Mouse (Mus musculus) megakaryocyte, embryonic 14.5 days (primary cell): ENCODE measurements around the gene Prss46. TPM values are rescaled to one million over a fixed set of nuclear protein-coding genes. Genes with fewer than 3 reads are reported as not detected.
A peak's percentile ranks its signal among the peaks of the same experiment; 100 is the strongest.

Experiments
- H3K27me3 ChIP-seq: replicated peaks from 2 replicates; pipeline ENCODE3; 2012; ENCODE audit warnings: inconsistent platforms
- H3K36me3 ChIP-seq: replicated peaks from 2 replicates; pipeline ENCODE3; 2012; ENCODE audit warnings: low read length, inconsistent platforms, mixed read lengths
- H3K4me1 ChIP-seq: 2 replicates; pipeline ENCODE4 v1.6.1; 2012; ENCODE audit warnings: inconsistent platforms
- H3K4me3 ChIP-seq: replicated peaks from 2 replicates; pipeline ENCODE3; 2012; ENCODE audit warnings: moderate library complexity, mild to moderate bottlenecking, inconsistent platforms
- H3K9me3 ChIP-seq: 2 replicates; pipeline ENCODE4 v1.6.1; 2012; ENCODE audit warnings: inconsistent platforms
- FLI1 ChIP-seq: IDR thresholded peaks from 2 replicates; pipeline ENCODE4 v1.6.1; 2012; ENCODE audit warnings: low read length, inconsistent platforms, mixed read lengths
- GATA1 ChIP-seq: IDR thresholded peaks from 3 replicates; pipeline ENCODE4 v1.6.1; 2012; ENCODE audit warnings: mixed read lengths, low read length, inconsistent platforms, borderline replicate concordance
- polyA plus RNA-seq: library from polyadenylated mRNA; stranded (reverse); fragments of >175 nt; gene quantifications from 2 replicates; pipeline ENCODE4 v1.2.3, GENCODE M21; 2012; ENCODE audit warnings: low replicate concordance; ENCODE audit not compliant: insufficient read depth

Gene Prss46
- polyA plus RNA-seq, 1 experiment, result not detected

GRCm38 (mm10) chr9:110856920-110857319, 12.6 kb downstream of the Prss46 start:
- peaks cover 12% of the 10 kb centered on the region for H3K4me1 ChIP-seq
- no peak for TF ChIP-seq FLI1
- TF ChIP-seq GATA1, result no peak
- peaks cover 61% of the 10 kb centered on the region for H3K27me3 ChIP-seq
- H3K4me3 ChIP-seq, result no peak overlapping the region
- H3K36me3 ChIP-seq, result no peaks in the 10 kb centered on the region
- no peaks in the 10 kb centered on the region; the same call in 1 of the 2 replicates for H3K9me3 ChIP-seq

- no peaks in the 10 kb centered on the region for H3K36me3 ChIP-seq
- peaks cover 12% of the 10 kb centered on the region for H3K4me1 ChIP-seq
- peak within 1 kb of the TSS; percentile 48 for H3K4me3 ChIP-seq
- peaks cover 66% of the 10 kb centered on the region for H3K27me3 ChIP-seq
- no peak for TF ChIP-seq FLI1
- no peak for TF ChIP-seq GATA1
- no peaks in the 10 kb centered on the region; the same call in 1 of the 2 replicates for H3K9me3 ChIP-seq
Measured at GRCm38 (mm10) chr9:110857781-110858472, 13.6 kb downstream of the Prss46 start, which contains the start of gene Prss50. TSS of gene Prss50 (plus strand) at chr9:110857967.

- peaks cover 68% of the 10 kb centered on the region for H3K27me3 ChIP-seq
- H3K9me3 ChIP-seq, result no peaks in the 10 kb centered on the region; the same call in 1 of the 2 replicates
- H3K36me3 ChIP-seq, result no peaks in the 10 kb centered on the region
- H3K4me3 ChIP-seq, result no peak overlapping the region
- H3K4me1 ChIP-seq, result peaks cover 12% of the 10 kb centered on the region
- TF ChIP-seq FLI1 (no peak), GATA1 (no peak)
Measured at GRCm38 (mm10) chr9:110858523-110858922, 14.2 kb downstream of the Prss46 start.

GRCm38 (mm10) chr9:110858967-110859596, 14.8 kb downstream of the Prss46 start:
- H3K36me3 ChIP-seq, result no peaks in the 10 kb centered on the region
- no peaks in the 10 kb centered on the region; the same call in 1 of the 2 replicates for H3K9me3 ChIP-seq
- TF ChIP-seq FLI1 (no peak), GATA1 (no peak)
- H3K4me1 ChIP-seq, result peaks cover 12% of the 10 kb centered on the region
- H3K4me3 ChIP-seq, result no peak overlapping the region
- H3K27me3 ChIP-seq, result peaks cover 71% of the 10 kb centered on the region

- peaks cover 20% of the 10 kb centered on the region for H3K36me3 ChIP-seq
- no peaks in the 10 kb centered on the region for H3K9me3 ChIP-seq
- peaks cover 34% of the 10 kb centered on the region for H3K4me1 ChIP-seq
- no peak overlapping the region for H3K4me3 ChIP-seq
- peaks cover 70% of the 10 kb centered on the region for H3K27me3 ChIP-seq
- TF ChIP-seq FLI1, result no peak
- TF ChIP-seq GATA1, result no peak
Measured at GRCm38 (mm10) chr9:110871030-110871429, 26.7 kb downstream of the Prss46 start.

GRCm38 (mm10) chr9:110873681-110874659, 29.7 kb downstream of the Prss46 start:
- H3K4me3 ChIP-seq, result no peak overlapping the region
- H3K36me3 ChIP-seq, result peaks cover 17% of the 10 kb centered on the region
- TF ChIP-seq FLI1 (no peak), GATA1 (no peak)
- peaks cover 58% of the 10 kb centered on the region for H3K4me1 ChIP-seq
- H3K27me3 ChIP-seq, result peaks cover 47% of the 10 kb centered on the region
- H3K9me3 ChIP-seq, result no peaks in the 10 kb centered on the region

- no peaks in the 10 kb centered on the region for H3K9me3 ChIP-seq
- peaks cover 15% of the 10 kb centered on the region for H3K36me3 ChIP-seq
- no peak overlapping the region for H3K4me3 ChIP-seq
- peaks cover 45% of the 10 kb centered on the region for H3K27me3 ChIP-seq
- TF ChIP-seq FLI1 (no peak), GATA1 (no peak)
- peaks cover 65% of the 10 kb centered on the region for H3K4me1 ChIP-seq
Measured at GRCm38 (mm10) chr9:110874660-110875191, 30.4 kb downstream of the Prss46 start.

GRCm38 (mm10) chr9:110875288-110875695, 31.0 kb downstream of the Prss46 start:
- Histone ChIP-seq H3K4me3 (no peak overlapping the region), H3K9me3 (no peaks in the 10 kb centered on the region), H3K36me3 (peaks cover 14% of the 10 kb centered on the region), H3K4me1 (peaks cover 71% of the 10 kb centered on the region), H3K27me3 (peaks cover 46% of the 10 kb centered on the region)
- TF ChIP-seq GATA1, result no peak
- no peak for TF ChIP-seq FLI1

- H3K4me1 ChIP-seq, result peaks cover 87% of the 10 kb centered on the region
- no peaks in the 10 kb centered on the region for H3K9me3 ChIP-seq
- peaks cover 15% of the 10 kb centered on the region for H3K36me3 ChIP-seq
- H3K4me3 ChIP-seq, result peak overlapping the region; percentile 70
- H3K27me3 ChIP-seq, result peaks cover 58% of the 10 kb centered on the region
- TF ChIP-seq FLI1 (no peak), GATA1 (no peak)
Measured at GRCm38 (mm10) chr9:110877353-110877752, 33.0 kb downstream of the Prss46 start.
